Mouse (Mus musculus) forebrain, embryonic 14.5 days (tissue): ENCODE results near the gene Rassf10. TPM values are rescaled to one million over a fixed set of nuclear protein-coding genes. Genes with fewer than 3 reads are reported as not detected.
A peak's percentile ranks its signal among the peaks of the same experiment; 100 is the strongest.
"Not testable (repeated sequence)": the region's sequence is repeated elsewhere in the genome, so short reads cannot be mapped to it uniquely, and the experiment has no call there.

Source experiments
- ATAC-seq: fragments of 200-750 bp; cut with Nextera tagmentation; 2 replicates; pipeline ENCODE4 v1.8.0; 2017; ENCODE audit warnings: mild to moderate bottlenecking, moderate library complexity
- DNase-seq: peaks from one replicate; pipeline ENCODE4 v3.0.0-alpha.2; 2015; ENCODE audit warnings: low spot score
- H3K27ac ChIP-seq: fragments of 300-500 bp; sonication (generic); 2 replicates; pipeline ENCODE4 v1.5.1; 2014; ENCODE audit warnings: low read depth, mild to moderate bottlenecking, control low read depth, low read length, moderate library complexity
- H3K27me3 ChIP-seq: fragments of 300-500 bp; sonication (generic); replicated peaks from 2 replicates; pipeline ENCODE4 v1.6.1; 2014; ENCODE audit warnings: low read length, control low read depth, mixed read lengths; ENCODE audit not compliant: control insufficient read depth, insufficient read depth
- H3K36me3 ChIP-seq: fragments of 300-500 bp; sonication (generic); 2 replicates; pipeline ENCODE4 v1.6.1; 2014; ENCODE audit warnings: low read length, control low read depth; ENCODE audit not compliant: control insufficient read depth, insufficient read depth
- H3K4me1 ChIP-seq: fragments of 300-500 bp; sonication (generic); 2 replicates; pipeline ENCODE4 v1.6.1; 2014; ENCODE audit warnings: antibody characterized with exemption, low read length, control low read depth; ENCODE audit not compliant: control insufficient read depth, insufficient read depth
- H3K4me2 ChIP-seq: fragments of 300-500 bp; sonication (generic); 2 replicates; pipeline ENCODE4 v1.6.1; 2014; ENCODE audit warnings: mild to moderate bottlenecking, control low read depth, low read length
- H3K4me3 ChIP-seq: fragments of 300-500 bp; sonication (generic); 2 replicates; pipeline ENCODE4 v1.5.1; 2014; ENCODE audit warnings: low read depth, low read length, control low read depth
- H3K9ac ChIP-seq: fragments of 300-500 bp; sonication (generic); 2 replicates; pipeline ENCODE4 v1.6.1; 2014; ENCODE audit warnings: mild to moderate bottlenecking, low read length, control low read depth, moderate library complexity
- H3K9me3 ChIP-seq: fragments of 300-500 bp; sonication (generic); replicated peaks from 2 replicates; pipeline ENCODE4 v1.6.1; 2016; ENCODE audit warnings: low read length, control low read depth, mixed read lengths; ENCODE audit not compliant: control insufficient read depth
- WGBS: fragments of 180-500 bp; shearing (Covaris S2); extraction: QIAGEN DNeasy Blood & Tissue Kit; methylation state at CpG from one replicate; pipeline ENCODE4 v1.1.7; 2014; 5-methylcytosine and 5-hydroxymethylcytosine counted together
- polyA plus RNA-seq: library from polyadenylated mRNA; unstranded; fragments of >200 nt; fragmentation: Nextera tagmentation; extraction: Ambion mirVana; gene quantifications from 2 replicates; pipeline ENCODE4 v1.2.1, GENCODE M21; 2014

The Rassf10 gene
- polyA plus RNA-seq, 1 experiment from 2014 or later: 1.5 TPM

DNA sequence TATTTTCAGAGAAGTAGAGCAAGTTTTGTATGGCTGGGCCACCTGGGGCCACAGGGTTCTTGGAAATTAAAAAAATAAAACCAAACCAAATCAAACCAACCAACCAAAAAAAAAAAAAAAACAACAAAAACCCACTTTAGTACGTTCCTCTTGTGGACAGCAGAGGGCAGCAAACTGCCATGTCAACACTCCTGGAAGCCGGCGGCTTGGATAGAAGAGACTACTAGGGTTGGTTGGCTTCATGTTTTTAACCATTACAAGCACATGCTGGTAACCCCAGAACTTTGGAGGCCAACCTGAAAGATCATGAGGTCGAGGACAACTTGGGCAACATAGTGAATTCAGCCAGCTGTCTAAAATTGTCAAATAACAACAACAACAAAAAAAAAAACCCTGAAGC is 33.9 kb upstream of the Rassf10 start:
- H3K27ac ChIP-seq: no peak overlapping the region
- 0 out of 2 replicates have a peak, but pooled peaks cover 3% of the 10 kb centered on the region for H3K27me3 ChIP-seq
- H3K4me3 ChIP-seq: no peak overlapping the region
- no peak overlapping the region for H3K9ac ChIP-seq
- no peaks in the 10 kb centered on the region for H3K9me3 ChIP-seq
- H3K36me3 ChIP-seq: no peaks in the 10 kb centered on the region
- no peak overlapping the region for H3K4me2 ChIP-seq
- peak; percentile 53; the same call in 1 of the 2 replicates for ATAC-seq
- peak; percentile 92 for DNase-seq
- peaks cover 3% of the 10 kb centered on the region for H3K4me1 ChIP-seq
- 2% methylated on average over 4 of the region's 4 CpGs for WGBS

DNA sequence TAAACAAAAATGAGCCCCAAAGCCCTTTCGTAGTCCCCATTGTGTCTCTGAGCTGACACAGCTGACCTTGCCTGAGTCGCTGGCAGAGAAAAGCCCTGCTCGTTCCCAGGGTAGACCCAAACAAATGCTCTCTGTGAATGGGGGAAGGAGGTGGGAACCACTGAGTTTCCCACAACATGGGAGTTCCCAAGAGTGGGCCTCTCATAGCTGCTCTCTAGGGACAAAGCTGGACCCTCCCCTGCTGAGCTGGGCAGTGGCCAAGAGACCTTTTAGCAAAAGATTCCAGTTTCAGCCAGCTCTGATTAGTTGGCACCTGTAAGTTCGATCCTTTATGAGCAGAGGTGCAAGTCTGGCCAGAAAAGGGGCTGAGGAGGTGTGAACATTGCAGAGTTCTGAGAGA is 31.0 kb upstream of the Rassf10 start:
- Histone ChIP-seq H3K36me3 (no peaks in the 10 kb centered on the region), H3K4me1 (peaks cover 3% of the 10 kb centered on the region), H3K4me3 (no peak overlapping the region), H3K9me3 (no peaks in the 10 kb centered on the region), H3K9ac (no peak overlapping the region), H3K27me3 (0 out of 2 replicates have a peak, but pooled peaks cover 3% of the 10 kb centered on the region), H3K4me2 (no peak overlapping the region), H3K27ac (no peak overlapping the region)
- peak; percentile 45; the same call in 1 of the 2 replicates for ATAC-seq
- peak; percentile 37 for DNase-seq
- WGBS: 10% methylated on average over 4 of the region's 4 CpGs

DNA sequence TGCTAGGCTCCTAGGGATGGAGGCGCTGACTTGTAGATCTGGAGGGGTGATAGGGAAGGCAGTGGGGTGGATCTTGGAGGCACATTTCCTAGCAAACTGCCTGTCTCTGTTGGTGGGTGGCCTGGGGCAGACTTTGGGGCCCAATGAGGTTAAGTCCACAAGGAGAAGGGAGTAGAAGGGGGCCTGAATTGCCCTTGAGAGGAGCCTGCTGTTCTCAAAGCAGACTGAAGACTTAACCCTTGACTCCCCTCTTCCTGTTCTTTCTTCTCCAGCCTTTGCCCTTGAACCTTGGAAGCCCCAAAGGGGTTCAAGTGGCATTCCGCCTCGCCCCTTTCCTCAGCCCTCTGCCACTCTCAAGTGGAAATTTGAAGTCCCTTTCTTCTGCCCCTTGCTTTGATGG is 30.1 kb upstream of the Rassf10 start:
- WGBS: 80% methylated on average over 3 of the region's 3 CpGs

DNA sequence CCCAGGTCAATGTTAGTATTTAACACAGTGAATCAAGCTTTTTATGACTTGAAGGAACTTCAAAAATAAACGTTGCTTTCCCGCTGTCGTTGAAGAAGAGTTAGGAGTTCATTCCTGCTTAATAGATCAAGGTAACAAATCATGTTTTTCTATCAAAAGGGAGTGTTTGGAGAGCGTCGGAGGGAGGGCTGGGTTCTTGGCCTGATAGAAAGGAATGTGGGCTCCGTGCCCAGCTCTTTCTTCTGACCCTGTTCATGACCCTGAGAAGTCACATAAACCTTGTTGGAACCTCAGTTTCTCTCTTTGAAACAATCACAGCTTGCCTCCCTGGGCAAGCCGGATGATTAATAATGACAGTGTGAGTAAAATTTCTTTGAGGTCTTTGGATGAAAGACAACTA is 23.1 kb upstream of the Rassf10 start:
- no peaks in the 10 kb centered on the region for H3K36me3 ChIP-seq
- no peak overlapping the region for H3K4me3 ChIP-seq
- H3K27ac ChIP-seq: no peak overlapping the region
- no peaks in the 10 kb centered on the region for H3K9me3 ChIP-seq
- no peak for DNase-seq
- H3K9ac ChIP-seq: no peak overlapping the region
- H3K4me2 ChIP-seq: no peak overlapping the region
- H3K27me3 ChIP-seq: no peaks in the 10 kb centered on the region
- no peak for ATAC-seq
- 59% methylated on average over 7 of the region's 7 CpGs for WGBS
- H3K4me1 ChIP-seq: peaks cover 2% of the 10 kb centered on the region; the same call in 1 of the 2 replicates

More for the DNA sequence above, 30.1 kb upstream of the Rassf10 start:
- Histone ChIP-seq H3K4me1 (no peaks in the 10 kb centered on the region; the same call in 1 of the 2 replicates), H3K9ac (no peak overlapping the region), H3K4me2 (no peak overlapping the region), H3K27me3 (0 out of 2 replicates have a peak, but pooled peaks cover 3% of the 10 kb centered on the region), H3K4me3 (no peak overlapping the region), H3K9me3 (no peaks in the 10 kb centered on the region), H3K36me3 (no peaks in the 10 kb centered on the region), H3K27ac (no peak overlapping the region)
- no peak for ATAC-seq
- DNase-seq: no peak

DNA sequence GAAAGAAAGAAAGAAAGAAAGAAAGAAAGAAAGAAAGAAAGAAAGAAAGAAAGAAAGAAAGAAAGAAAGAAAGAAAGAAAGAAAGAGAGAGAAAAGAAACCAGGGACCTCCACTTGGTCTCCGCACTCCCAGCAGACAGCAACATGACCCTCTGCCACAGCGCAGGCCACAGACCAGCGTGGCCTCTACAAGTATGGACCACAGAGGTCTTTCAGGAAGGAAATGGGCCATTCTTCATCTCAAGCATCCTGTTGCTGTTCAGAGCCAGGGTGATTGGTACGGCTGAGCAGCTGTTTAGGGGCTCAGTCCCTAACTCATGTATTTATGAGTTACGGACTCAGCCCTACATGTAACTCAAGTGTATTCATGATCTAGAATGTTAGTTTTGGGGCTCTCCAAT is 17.9 kb upstream of the Rassf10 start:
- not testable (repeated sequence) for DNase-seq, H3K9ac ChIP-seq, H3K4me3 ChIP-seq, H3K27ac ChIP-seq, H3K36me3 ChIP-seq, H3K4me1 ChIP-seq, H3K9me3 ChIP-seq, H3K4me2 ChIP-seq, ATAC-seq, H3K27me3 ChIP-seq
- 89% methylated on average over 5 of the region's 5 CpGs for WGBS

DNA sequence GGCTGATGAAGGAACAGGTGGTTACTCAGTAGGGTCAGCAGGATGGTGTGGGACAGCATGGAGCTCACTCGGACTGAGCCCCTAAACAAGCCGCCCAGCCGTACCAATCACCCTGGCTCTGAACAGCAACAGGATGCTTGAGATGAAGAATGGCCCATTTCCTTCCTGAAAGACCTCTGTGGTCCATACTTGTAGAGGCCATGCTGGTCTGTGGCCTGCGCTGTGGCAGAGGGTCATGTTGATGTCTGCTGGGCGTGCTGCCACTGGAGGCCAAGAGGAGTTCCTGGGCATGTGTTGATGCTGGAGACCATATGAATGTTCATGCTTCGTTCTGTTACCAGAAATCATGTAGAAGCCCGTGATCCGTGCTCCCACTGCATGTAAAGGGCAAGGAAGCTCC is 16.7 kb upstream of the Rassf10 start:
- no peak for DNase-seq
- Histone ChIP-seq H3K36me3 (no peaks in the 10 kb centered on the region), H3K9ac (no peak overlapping the region), H3K27ac (no peak overlapping the region), H3K9me3 (no peaks in the 10 kb centered on the region), H3K4me2 (no peak overlapping the region), H3K27me3 (no peaks in the 10 kb centered on the region), H3K4me3 (no peak overlapping the region), H3K4me1 (no peaks in the 10 kb centered on the region)
- ATAC-seq: no peak
- 94% methylated on average over 8 of the region's 8 CpGs for WGBS

DNA sequence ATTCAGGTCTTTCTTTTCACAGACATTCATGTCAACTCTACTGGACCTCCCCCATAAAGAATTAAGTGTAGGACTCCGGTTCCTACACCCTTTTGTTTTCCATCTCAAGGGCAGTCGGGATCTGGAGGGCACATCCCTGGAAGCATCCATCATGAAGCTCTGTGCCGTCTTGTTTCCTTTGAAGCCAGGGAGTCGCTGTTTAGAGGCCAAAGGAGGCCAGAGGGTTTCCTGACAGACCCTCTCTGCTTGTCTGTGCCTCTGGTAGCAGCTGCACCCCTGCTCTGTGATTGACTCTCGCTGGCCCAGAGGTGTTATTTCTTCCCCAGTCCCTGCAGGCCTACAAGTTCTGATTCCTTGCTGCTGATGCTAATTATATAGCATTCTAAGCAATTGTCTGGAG is 14.8 kb upstream of the Rassf10 start:
- no peak overlapping the region for H3K4me3 ChIP-seq
- no peak overlapping the region for H3K4me2 ChIP-seq
- 60% methylated on average over 5 of the region's 5 CpGs for WGBS
- H3K9ac ChIP-seq: no peak overlapping the region
- ATAC-seq (no peak), DNase-seq (no peak)
- no peaks in the 10 kb centered on the region for H3K9me3 ChIP-seq
- H3K36me3 ChIP-seq: no peaks in the 10 kb centered on the region
- no peaks in the 10 kb centered on the region for H3K4me1 ChIP-seq
- H3K27ac ChIP-seq: no peak overlapping the region
- no peaks in the 10 kb centered on the region for H3K27me3 ChIP-seq

DNA sequence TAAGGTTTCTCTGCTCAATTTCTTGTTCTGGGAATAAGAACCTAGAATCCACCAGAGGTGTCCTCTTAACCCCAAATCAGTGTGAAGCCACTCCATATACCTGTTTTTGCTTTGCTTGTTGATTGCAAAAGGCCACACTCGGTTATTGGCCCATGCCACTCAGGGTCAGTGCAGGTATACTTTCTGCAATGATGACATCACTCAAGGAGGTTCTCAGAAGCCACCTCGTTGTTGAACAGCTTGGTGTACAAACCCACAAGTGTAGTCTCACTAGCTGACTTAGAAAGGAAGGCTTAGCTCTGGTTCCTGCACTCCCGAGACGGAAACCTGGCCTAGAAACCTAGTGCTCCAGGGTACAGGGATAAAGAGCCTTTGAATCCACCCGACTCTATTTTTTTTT is 11.2 kb upstream of the Rassf10 start:
- no peak overlapping the region for H3K4me2 ChIP-seq
- no peaks in the 10 kb centered on the region for H3K36me3 ChIP-seq
- no peaks in the 10 kb centered on the region for H3K9me3 ChIP-seq
- no peak for ATAC-seq
- H3K4me3 ChIP-seq: no peak overlapping the region
- H3K27ac ChIP-seq: no peak overlapping the region
- WGBS: 79% methylated on average over 5 of the region's 5 CpGs
- no peaks in the 10 kb centered on the region for H3K4me1 ChIP-seq
- no peaks in the 10 kb centered on the region for H3K27me3 ChIP-seq
- no peak overlapping the region for H3K9ac ChIP-seq
- no peak for DNase-seq

DNA sequence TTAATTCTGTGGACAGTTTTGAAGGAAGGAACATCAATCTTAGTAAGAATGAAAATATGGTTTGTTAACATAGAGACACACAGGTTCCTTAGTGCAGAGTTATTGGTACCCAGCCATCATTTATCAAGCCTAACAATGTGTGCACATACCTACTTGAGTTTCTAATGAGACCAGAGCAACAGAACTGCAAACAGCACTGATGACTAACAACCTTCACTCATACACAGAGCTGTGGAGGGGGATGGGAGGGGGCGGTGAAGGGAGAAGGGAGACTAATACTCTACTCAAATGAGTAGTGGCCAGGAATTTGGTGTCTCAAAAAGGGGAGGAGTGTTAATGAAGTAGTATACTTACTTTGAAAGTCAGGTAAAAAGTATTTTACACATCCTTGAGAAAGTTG is 10.7 kb upstream of the Rassf10 start:
- Histone ChIP-seq H3K9me3 (no peaks in the 10 kb centered on the region), H3K9ac (no peak overlapping the region), H3K4me1 (no peaks in the 10 kb centered on the region), H3K36me3 (no peaks in the 10 kb centered on the region), H3K27me3 (no peaks in the 10 kb centered on the region), H3K4me2 (no peak overlapping the region), H3K27ac (no peak overlapping the region), H3K4me3 (no peak overlapping the region)
- DNase-seq (no peak), ATAC-seq (no peak)
- WGBS: 88% methylated on average over 1 of the region's 1 CpGs
